Mouse (Mus musculus) forebrain, postnatal 0 days (tissue): ENCODE results near the gene Lamb1. TPM values are rescaled to one million over a fixed set of nuclear protein-coding genes. Genes with fewer than 3 reads are reported as not detected.

Experiments
- ATAC-seq: fragments of 200-750 bp; cut with Nextera tagmentation; 2 replicates; pipeline ENCODE4 v1.8.0; 2017; ENCODE audit warnings: mild to moderate bottlenecking, moderate library complexity
- DNase-seq: peaks from one replicate; pipeline ENCODE4 v3.0.0-alpha.2; 2015
- H3K27ac ChIP-seq: fragments of 300-500 bp; sonication (generic); 2 replicates; pipeline ENCODE4 v1.5.1; 2014; ENCODE audit warnings: low read depth, mild to moderate bottlenecking, antibody characterized with exemption, low read length, moderate library complexity, mixed read lengths
- H3K27me3 ChIP-seq: fragments of 300-500 bp; sonication (generic); 2 replicates; pipeline ENCODE4 v1.6.1; 2014; ENCODE audit warnings: mild to moderate bottlenecking, low read length, mixed read lengths; ENCODE audit not compliant: insufficient read depth
- H3K36me3 ChIP-seq: fragments of 300-500 bp; sonication (generic); 2 replicates; pipeline ENCODE4 v1.6.1; 2014; ENCODE audit warnings: mild to moderate bottlenecking, moderate library complexity; ENCODE audit not compliant: insufficient read depth
- H3K4me1 ChIP-seq: fragments of 300-500 bp; sonication (generic); 2 replicates; pipeline ENCODE4 v1.6.1; 2014; ENCODE audit warnings: antibody characterized with exemption; ENCODE audit not compliant: insufficient read depth
- H3K4me2 ChIP-seq: fragments of 300-500 bp; sonication (generic); 2 replicates; pipeline ENCODE4 v1.6.1; 2014; ENCODE audit warnings: low read depth, mild to moderate bottlenecking, moderate library complexity
- H3K4me3 ChIP-seq: fragments of 300-500 bp; sonication (generic); 2 replicates; pipeline ENCODE4 v1.5.1; 2014; ENCODE audit warnings: low read depth, low read length, mixed read lengths
- H3K9ac ChIP-seq: fragments of 300-500 bp; sonication (generic); 2 replicates; pipeline ENCODE4 v1.6.1; 2014; ENCODE audit warnings: mild to moderate bottlenecking
- H3K9me3 ChIP-seq: fragments of 300-500 bp; sonication (generic); 2 replicates; pipeline ENCODE4 v1.6.1; 2016; ENCODE audit warnings: low read length
- CTCF ChIP-seq: sonication (generic); IDR thresholded peaks from 2 replicates; pipeline ENCODE4 v1.5.1; 2016; ENCODE audit warnings: antibody characterized with exemption, control low read depth, low read depth
- WGBS: fragments of 180-500 bp; shearing (Covaris S2); extraction: QIAGEN DNeasy Blood & Tissue Kit; methylation state at CpG from one replicate; pipeline ENCODE4 v1.1.7; 2014; 5-methylcytosine and 5-hydroxymethylcytosine counted together
- polyA plus RNA-seq: library from polyadenylated mRNA; unstranded; fragments of >200 nt; fragmentation: Nextera tagmentation; extraction: Ambion mirVana; gene quantifications from 2 replicates; pipeline ENCODE4 v1.2.1, GENCODE M21; 2015
- total RNA-seq: library from RNA; depleted of rRNA; stranded (reverse); fragments of >200 nt; gene quantifications from 2 replicates; pipeline ENCODE4 v1.2.3, GENCODE M21; 2014

The Lamb1 gene
- total and polyA plus RNA-seq, 2 experiments from 2014 or later = 12.1 to 33.4 TPM

GRCm38 (mm10) chr12:31312281-31312680, 47.2 kb downstream of the Lamb1 start:
- ATAC-seq (no peak), DNase-seq (no peak)
- H3K4me3 ChIP-seq = no peak overlapping the region
- H3K9ac ChIP-seq = no peak overlapping the region
- H3K4me1 ChIP-seq = no peaks in the 10 kb centered on the region
- no peaks in the 10 kb centered on the region for H3K27me3 ChIP-seq
- H3K9me3 ChIP-seq = no peaks in the 10 kb centered on the region
- WGBS = 90% methylated on average over 5 of the region's 5 CpGs
- no peak overlapping the region for H3K4me2 ChIP-seq
- H3K27ac ChIP-seq = no peak overlapping the region
- no peak for TF ChIP-seq CTCF
- peaks cover 8% of the 10 kb centered on the region; the same call in 1 of the 2 replicates for H3K36me3 ChIP-seq

GRCm38 (mm10) chr12:31313136-31313535, 48.1 kb downstream of the Lamb1 start:
- no peak for TF ChIP-seq CTCF
- Histone ChIP-seq H3K4me2 (no peak overlapping the region), H3K27ac (no peak overlapping the region), H3K4me3 (no peak overlapping the region), H3K9me3 (no peaks in the 10 kb centered on the region), H3K36me3 (peaks cover 7% of the 10 kb centered on the region; the same call in 1 of the 2 replicates), H3K4me1 (no peaks in the 10 kb centered on the region), H3K27me3 (no peaks in the 10 kb centered on the region), H3K9ac (no peak overlapping the region)
- ATAC-seq = no peak
- 92% methylated on average over 4 of the region's 4 CpGs for WGBS
- DNase-seq = no peak

GRCm38 (mm10) chr12:31314310-31314709, 49.3 kb downstream of the Lamb1 start:
- Histone ChIP-seq H3K4me1 (no peaks in the 10 kb centered on the region), H3K9me3 (no peaks in the 10 kb centered on the region), H3K36me3 (peaks cover 5% of the 10 kb centered on the region; the same call in 1 of the 2 replicates), H3K4me2 (no peak overlapping the region), H3K27me3 (no peaks in the 10 kb centered on the region), H3K4me3 (no peak overlapping the region), H3K9ac (no peak overlapping the region), H3K27ac (no peak overlapping the region)
- DNase-seq (no peak), ATAC-seq (no peak)
- 94% methylated on average over 7 of the region's 7 CpGs for WGBS
- no peak for TF ChIP-seq CTCF

GRCm38 (mm10) chr12:31315961-31316360, 50.9 kb downstream of the Lamb1 start:
- Histone ChIP-seq H3K4me3 (no peak overlapping the region), H3K9me3 (no peaks in the 10 kb centered on the region), H3K4me1 (no peaks in the 10 kb centered on the region), H3K27me3 (no peaks in the 10 kb centered on the region), H3K36me3 (peaks cover 5% of the 10 kb centered on the region; the same call in 1 of the 2 replicates), H3K27ac (no peak overlapping the region), H3K9ac (no peak overlapping the region), H3K4me2 (no peak overlapping the region)
- ATAC-seq = no peak
- 73% methylated on average over 6 of the region's 6 CpGs for WGBS
- TF ChIP-seq CTCF = no peak
- no peak for DNase-seq

- Histone ChIP-seq H3K27ac (no peak overlapping the region), H3K9ac (no peak overlapping the region), H3K4me1 (no peaks in the 10 kb centered on the region), H3K4me2 (no peak overlapping the region), H3K27me3 (no peaks in the 10 kb centered on the region), H3K9me3 (no peaks in the 10 kb centered on the region), H3K36me3 (peaks cover 3% of the 10 kb centered on the region; the same call in 1 of the 2 replicates), H3K4me3 (no peak overlapping the region)
- DNase-seq (no peak), ATAC-seq (no peak)
- WGBS = 84% methylated on average over 7 of the region's 7 CpGs
- no peak for TF ChIP-seq CTCF
Measured at GRCm38 (mm10) chr12:31317670-31318408, 52.8 kb downstream of the Lamb1 start.

- H3K4me2 ChIP-seq = no peak overlapping the region
- DNase-seq (peak; percentile 52), ATAC-seq (peak; percentile 67)
- no peak overlapping the region for H3K27ac ChIP-seq
- H3K4me3 ChIP-seq = no peak overlapping the region
- TF ChIP-seq CTCF = no peak
- H3K27me3 ChIP-seq = no peaks in the 10 kb centered on the region
- peaks cover 7% of the 10 kb centered on the region; the same call in 1 of the 2 replicates for H3K36me3 ChIP-seq
- no peak overlapping the region for H3K9ac ChIP-seq
- WGBS = 37% methylated on average over 10 of the region's 10 CpGs
- H3K4me1 ChIP-seq = no peaks in the 10 kb centered on the region
- H3K9me3 ChIP-seq = no peaks in the 10 kb centered on the region
Measured at GRCm38 (mm10) chr12:31318409-31318963, 53.5 kb downstream of the Lamb1 start.

GRCm38 (mm10) chr12:31320817-31321216, 55.8 kb downstream of the Lamb1 start:
- DNase-seq (no peak), ATAC-seq (no peak)
- TF ChIP-seq CTCF = no peak
- no peak overlapping the region for H3K4me3 ChIP-seq
- no peak overlapping the region for H3K27ac ChIP-seq
- no peaks in the 10 kb centered on the region for H3K4me1 ChIP-seq
- H3K36me3 ChIP-seq = peaks cover 4% of the 10 kb centered on the region
- 65% methylated on average over 13 of the region's 13 CpGs for WGBS
- no peak overlapping the region for H3K4me2 ChIP-seq
- H3K9ac ChIP-seq = no peak overlapping the region
- H3K27me3 ChIP-seq = no peaks in the 10 kb centered on the region
- no peaks in the 10 kb centered on the region for H3K9me3 ChIP-seq
